Mouse (Mus musculus): ENCODE measurements around the gene Fancg.

Gene Fancg

GRCm38 (mm10) chr4:43010161-43011038 is at the start of gene Fancg:
TSS of gene Fancg (minus strand) at chr4:43010506.
- peak; percentile 88 for DNase-seq

GRCm38 (mm10) chr4:43059697-43060096 is 49.4 kb upstream of the Fancg start:
- no peak for DNase-seq

GRCm38 (mm10) chr4:43058753-43059654 is 48.7 kb upstream of the Fancg start, which contains the start of gene Unc13b:
TSS of gene Unc13b (plus strand) at chr4:43058953.
- DNase-seq = peak; percentile 89

DNA sequence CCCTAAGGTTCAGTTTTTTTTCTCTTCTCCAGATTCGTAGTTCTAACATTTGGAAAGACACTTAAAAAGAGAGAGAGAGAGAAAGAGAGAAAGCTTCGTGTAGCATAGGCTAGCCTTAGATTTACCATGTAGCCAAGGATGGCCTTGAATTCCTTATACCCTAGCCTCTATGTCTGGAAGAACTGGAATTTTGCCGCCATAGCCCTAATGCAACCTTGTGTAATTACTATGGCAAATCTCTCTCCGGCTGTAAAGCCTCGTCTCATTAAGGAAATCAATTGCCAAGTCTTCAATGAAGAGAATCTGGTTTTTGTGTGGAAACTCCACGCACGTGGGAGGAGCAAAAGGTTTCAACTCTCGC is 48.1 kb upstream of the Fancg start:
- DNase-seq = no peak

DNA sequence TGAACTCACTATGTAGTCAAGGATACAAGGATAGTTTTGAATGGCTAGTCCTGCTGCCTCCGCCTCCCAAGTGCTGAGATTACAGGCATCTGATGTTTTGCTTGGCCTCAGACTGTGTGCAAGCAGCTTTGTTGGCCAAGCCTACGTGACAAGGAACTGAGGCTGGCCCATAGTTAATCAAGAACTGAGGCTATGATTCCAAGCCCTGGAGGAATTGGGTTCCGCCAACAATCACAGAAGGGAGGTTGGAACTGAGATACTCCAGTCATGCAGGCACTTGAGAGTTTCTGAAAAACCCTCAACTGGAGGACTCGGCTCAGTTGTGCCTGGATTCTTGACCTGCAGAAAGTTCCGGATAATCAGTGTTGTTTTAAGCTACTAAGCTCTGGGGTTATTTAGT is 47.3 kb upstream of the Fancg start:
- no peak for DNase-seq

GRCm38 (mm10) chr4:43052627-43053026 is 42.3 kb upstream of the Fancg start:
- DNase-seq = no peak

DNA sequence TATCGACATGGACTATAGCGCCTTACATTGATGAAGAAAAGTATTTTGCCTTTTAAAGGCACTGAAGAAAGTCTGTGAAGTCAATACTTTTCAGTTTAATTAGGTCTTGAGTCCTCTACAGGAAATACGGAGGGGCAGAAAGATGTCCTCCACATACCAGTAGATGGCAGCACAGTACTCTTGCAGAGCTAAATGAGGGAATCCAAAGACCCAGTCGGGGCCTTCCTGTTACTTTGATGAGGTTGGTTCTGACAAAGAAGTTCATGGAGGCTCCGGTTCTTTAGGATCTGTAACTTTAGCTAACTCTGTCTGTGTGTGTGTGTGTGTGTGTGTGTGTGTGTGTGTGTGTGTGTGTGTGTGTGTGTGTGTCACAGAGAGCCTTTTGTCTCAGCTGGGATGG is 36.9 kb upstream of the Fancg start:
- peak; percentile 79 for DNase-seq

- DNase-seq = no peak
Measured at GRCm38 (mm10) chr4:43046607-43047006, 36.3 kb upstream of the Fancg start.

- peak; percentile 94 for DNase-seq
Measured at GRCm38 (mm10) chr4:43045659-43046302, 35.5 kb upstream of the Fancg start, which contains the start of gene Fam214b. TSS of gene Fam214b (minus strand) at chr4:43046220.

DNA sequence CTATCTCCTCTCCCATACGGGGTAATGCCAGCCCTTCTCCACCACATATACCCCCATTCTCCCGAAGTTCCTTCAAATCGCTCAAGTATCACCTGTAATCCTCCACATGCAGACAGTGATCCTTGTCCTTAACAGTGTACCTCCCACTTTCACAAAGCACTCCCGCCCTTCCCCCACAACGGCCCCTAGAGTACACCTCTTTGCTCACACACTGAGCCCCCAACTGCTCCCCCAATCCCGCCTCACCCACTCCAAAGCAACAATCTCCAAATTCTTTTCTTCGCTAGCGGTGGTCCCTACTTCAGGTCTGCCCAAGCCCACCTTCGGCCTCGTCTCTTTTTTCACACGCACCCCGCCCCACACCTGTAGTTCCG is 35.0 kb upstream of the Fancg start:
- no peak for DNase-seq

DNA sequence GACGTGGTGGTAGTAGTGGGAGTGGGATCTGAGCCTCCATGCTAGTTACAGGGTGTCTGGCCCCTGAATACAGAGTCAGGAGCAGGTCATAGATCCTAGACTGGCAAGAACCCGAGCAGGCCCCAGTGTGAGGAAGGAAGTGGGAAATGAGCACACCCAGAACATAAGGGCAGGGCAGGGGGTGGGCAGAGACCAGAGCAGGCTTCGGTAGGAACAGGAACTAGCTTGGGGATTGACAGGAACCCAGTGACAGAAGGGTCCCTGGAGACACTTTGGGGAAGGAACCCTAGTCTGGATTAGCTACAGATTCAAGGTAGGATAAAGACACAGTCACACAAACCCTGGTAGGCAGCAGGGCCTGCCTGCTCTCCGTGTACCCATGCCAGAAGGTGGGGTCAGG is 34.4 kb upstream of the Fancg start:
- DNase-seq = no peak

DNA sequence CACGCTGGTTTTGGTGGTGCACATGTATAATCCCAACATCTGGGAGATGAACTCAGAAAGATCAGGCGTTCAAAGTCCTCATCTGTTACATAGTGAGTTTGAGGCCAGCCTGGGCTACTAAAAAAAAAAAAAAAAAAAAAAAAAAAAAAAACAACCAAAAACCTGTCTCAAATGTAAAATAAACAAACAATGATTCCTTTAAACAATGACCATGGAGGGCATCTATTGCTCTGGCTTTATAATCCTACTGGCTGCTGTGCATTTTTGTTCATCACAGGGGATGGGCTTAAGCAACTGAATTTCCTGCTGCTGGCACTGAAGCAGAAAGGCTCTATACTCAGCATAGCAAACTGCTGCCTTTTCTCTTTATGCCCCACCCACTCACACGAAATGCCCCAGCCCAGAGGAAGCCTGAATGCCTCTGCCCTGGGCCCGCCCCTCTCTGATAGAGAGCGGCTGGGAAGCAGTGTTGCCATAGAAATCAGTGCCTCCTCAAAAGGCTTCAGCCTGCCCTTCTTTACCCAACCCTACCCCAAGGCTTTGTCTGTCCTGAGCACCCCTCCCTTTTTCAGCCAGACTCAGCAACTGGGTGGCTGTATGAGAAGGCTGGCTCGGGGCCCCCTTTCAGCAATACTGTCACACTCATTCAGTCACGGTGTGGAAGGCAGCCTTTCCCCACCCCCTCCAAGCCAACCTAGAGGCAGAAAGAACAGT is 33.5 kb upstream of the Fancg start:
- DNase-seq = peak; percentile 46

- DNase-seq = no peak
Measured at GRCm38 (mm10) chr4:43040881-43041547, 30.7 kb upstream of the Fancg start.

- peak; percentile 98 for DNase-seq
Measured at GRCm38 (mm10) chr4:43040114-43040572, 29.8 kb upstream of the Fancg start.

DNA sequence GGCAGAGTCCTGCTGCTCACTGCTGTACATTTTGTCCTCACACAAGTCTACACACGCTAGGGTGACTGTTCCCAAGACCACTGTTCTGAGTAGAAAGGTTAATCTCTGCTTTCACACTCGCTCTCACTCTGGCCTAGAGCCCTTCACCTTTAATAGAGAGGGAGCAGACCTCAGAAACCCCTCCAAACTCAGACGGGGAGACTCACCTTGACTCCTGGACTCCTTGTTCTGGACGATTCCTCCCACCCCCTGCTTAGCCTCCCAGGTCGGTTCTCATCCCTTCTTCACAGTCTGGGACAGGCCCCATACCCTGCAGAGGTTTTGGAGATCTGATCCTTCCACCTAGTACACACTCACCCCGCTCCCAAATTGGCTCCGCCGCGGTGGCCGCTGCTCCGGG is 29.3 kb upstream of the Fancg start:
- no peak for DNase-seq

GRCm38 (mm10) chr4:43038567-43039495 is 28.5 kb upstream of the Fancg start:
- DNase-seq = peak; percentile 57

DNA sequence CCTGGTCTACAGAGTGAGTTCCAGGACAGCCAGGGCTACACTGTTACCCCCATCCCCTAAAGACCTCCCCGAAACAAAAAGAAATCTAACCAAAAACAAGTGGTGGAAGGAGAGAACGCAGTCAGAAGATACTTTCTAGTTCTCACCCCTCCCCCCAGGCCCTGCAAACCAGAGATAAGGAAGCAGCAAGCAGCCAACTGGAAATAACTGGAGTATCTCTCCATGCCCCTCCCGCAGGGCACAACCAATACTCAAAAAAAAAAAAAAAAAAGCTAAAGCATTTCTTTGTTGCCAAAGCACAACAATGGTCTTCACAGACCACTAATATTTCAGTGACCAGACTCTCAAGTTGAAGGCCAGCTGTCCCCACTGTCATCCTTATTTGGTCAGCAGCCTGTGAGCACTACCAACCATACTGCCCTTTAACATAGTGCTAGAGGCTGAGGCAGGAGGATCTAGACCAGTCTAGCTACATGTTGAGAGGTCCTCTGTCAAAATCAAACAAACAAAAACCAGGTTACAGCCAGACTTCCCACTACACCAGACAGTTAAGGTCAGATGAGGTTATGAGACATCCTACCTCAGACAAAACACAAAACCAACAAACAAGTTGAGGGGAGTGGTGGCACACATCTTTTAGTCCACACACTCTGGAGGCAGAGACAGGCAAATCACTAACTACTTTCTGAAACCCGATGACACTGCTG is 27.7 kb upstream of the Fancg start:
- no peak for DNase-seq

DNA sequence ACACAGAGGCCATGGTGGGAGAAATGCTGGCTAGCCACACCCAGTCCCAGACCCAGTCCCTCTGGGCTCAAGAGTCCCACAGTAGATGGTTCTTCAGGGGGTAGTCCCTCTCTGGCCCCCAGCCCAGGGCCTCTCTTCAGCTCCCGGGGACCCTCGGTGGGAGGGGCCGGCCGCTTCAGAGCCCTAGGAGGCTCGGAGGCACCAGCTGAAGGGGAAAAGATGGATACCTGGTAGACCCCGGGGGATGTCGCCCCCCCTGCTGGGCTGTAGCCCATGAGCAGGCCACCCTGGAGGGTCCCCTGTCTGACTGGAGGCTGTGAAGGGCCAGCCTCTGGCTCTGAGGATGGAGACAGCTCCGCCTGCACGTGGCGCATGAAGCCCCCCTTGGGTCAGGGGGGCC is 26.1 kb upstream of the Fancg start:
- DNase-seq = no peak

GRCm38 (mm10) chr4:43035851-43036250 is 25.5 kb upstream of the Fancg start:
- no peak for DNase-seq

- DNase-seq = no peak
Measured at GRCm38 (mm10) chr4:43033481-43033880, 23.2 kb upstream of the Fancg start.
